Mouse (Mus musculus): ENCODE measurements around the gene Fndc1.

GRCm38 (mm10) chr17:7744976-7745375 lies 82.1 kb downstream of the Fndc1 start:
- TF ChIP-seq CTCF (IDR thresholded peaks at IDR 0.05; ENCODE audit: low read depth, low read length), result no peak
- TF ChIP-seq POLR2A (IDR thresholded peaks at IDR 0.05; ENCODE audit: extremely low read depth, insufficient read depth, low read length), result no peak

All from liver, adult 2 months (tissue).